Mouse (Mus musculus) CH12.LX (cell line): ENCODE measurements around the gene Appl2. TPM values are rescaled to one million over a fixed set of nuclear protein-coding genes. Genes with fewer than 3 reads are reported as not detected.

Source experiments
- DNase-seq: peaks from one replicate; pipeline ENCODE4 v3.0.0-alpha.2; 2013; ENCODE audit errors: extremely low read depth
- H3K27ac ChIP-seq: 2 replicates; pipeline ENCODE4 v1.5.1; 2012; ENCODE audit warnings: low read depth, mild to moderate bottlenecking, control low read depth, moderate library complexity; ENCODE audit not compliant: insufficient read depth
- H3K27me3 ChIP-seq: replicated peaks from 2 replicates; pipeline ENCODE3; 2012; ENCODE audit warnings: inconsistent platforms
- H3K36me3 ChIP-seq, 2 experiments: replicated peaks in 1 of 2; 2 replicates each; pipeline versions ENCODE3 to v1.6.1; 2012; ENCODE audit warnings: inconsistent platforms in 1 of 2, low read length in 1 of 2, mild to moderate bottlenecking in 1 of 2, mixed read lengths in 1 of 2, moderate library complexity in 1 of 2; ENCODE audit not compliant: control insufficient read depth in 1 of 2, insufficient read depth in 1 of 2
- H3K4me1 ChIP-seq, 2 experiments: 2 replicates each; pipeline ENCODE4 v1.6.1; 2012; ENCODE audit warnings: inconsistent platforms in 1 of 2, moderate library complexity in 1 of 2; ENCODE audit not compliant: insufficient read depth in 2 of 2, control insufficient read depth in 1 of 2
- H3K4me2 ChIP-seq: 2 replicates; pipeline ENCODE4 v1.6.1; 2012; ENCODE audit warnings: low read depth, mild to moderate bottlenecking, control low read depth; ENCODE audit not compliant: poor library complexity, insufficient read depth, severe bottlenecking
- H3K4me3 ChIP-seq, 3 experiments: fragments of 150-350 bp in 1 of 3; sonication (generic) in 1 of 3; replicated peaks in 1 of 3; 2 replicates each; pipeline versions ENCODE3 to v1.5.1; 2011 to 2012; ENCODE audit warnings: low read depth in 2 of 3, low read length in 2 of 3, mild to moderate bottlenecking in 2 of 3, moderate library complexity in 2 of 3, control low read depth in 1 of 3, improper control_type of control experiment in 1 of 3, inconsistent platforms in 1 of 3, mixed read lengths in 1 of 3; ENCODE audit not compliant: poor library complexity in 1 of 3
- H3K79me2 ChIP-seq: replicated peaks from 2 replicates; pipeline ENCODE4 v1.6.1; 2012; ENCODE audit warnings: mild to moderate bottlenecking, moderate library complexity; ENCODE audit not compliant: control insufficient read depth, poor library complexity, insufficient read depth, severe bottlenecking; ENCODE audit errors: extremely low read depth
- H3K9ac ChIP-seq: 2 replicates; pipeline ENCODE4 v1.6.1; 2012; ENCODE audit warnings: low read depth, mild to moderate bottlenecking, control low read depth, moderate library complexity; ENCODE audit not compliant: insufficient read depth
- H3K9me3 ChIP-seq: replicated peaks from 2 replicates; pipeline ENCODE3; 2012; ENCODE audit warnings: low read length, inconsistent platforms, mixed read lengths
- BHLHE40 ChIP-seq: IDR thresholded peaks from 2 replicates; pipeline ENCODE4 v1.6.1; 2011; ENCODE audit warnings: mild to moderate bottlenecking, low read depth, low read length, improper control_type of control experiment
- CHD1 ChIP-seq: IDR thresholded peaks from 2 replicates; pipeline ENCODE4 v1.6.1; 2012; ENCODE audit warnings: low read depth, low read length, improper control_type of control experiment, inconsistent platforms
- CHD2 ChIP-seq: IDR thresholded peaks from 2 replicates; pipeline ENCODE4 v1.6.1; 2011; ENCODE audit warnings: low read length, improper control_type of control experiment
- E2F4 ChIP-seq: IDR thresholded peaks from 2 replicates; pipeline ENCODE4 v1.6.1; 2011; ENCODE audit warnings: low read depth, low read length, improper control_type of control experiment; ENCODE audit not compliant: insufficient replicate concordance
- ELF1 ChIP-seq: IDR thresholded peaks from 2 replicates; pipeline ENCODE4 v1.6.1; 2014; ENCODE audit warnings: low read depth, mild to moderate bottlenecking, inconsistent platforms, low read length, improper control_type of control experiment
- GABPA ChIP-seq: IDR thresholded peaks from 2 replicates; pipeline ENCODE4 v1.6.1; 2012; ENCODE audit warnings: low read depth, low read length, improper control_type of control experiment, inconsistent platforms; ENCODE audit not compliant: insufficient replicate concordance
- HCFC1 ChIP-seq: IDR thresholded peaks from 2 replicates; pipeline ENCODE4 v1.6.1; 2012; ENCODE audit warnings: low read depth, mild to moderate bottlenecking, inconsistent platforms, low read length, improper control_type of control experiment
- IRF4 ChIP-seq: IDR thresholded peaks from 2 replicates; pipeline ENCODE4 v1.6.1; 2014; ENCODE audit warnings: low read depth, mild to moderate bottlenecking, inconsistent platforms, low read length, improper control_type of control experiment
- JUN ChIP-seq: IDR thresholded peaks from 2 replicates; pipeline ENCODE4 v1.6.1; 2011; ENCODE audit warnings: low read depth, mild to moderate bottlenecking, low read length, improper control_type of control experiment, moderate library complexity; ENCODE audit not compliant: insufficient read depth
- KAT2A ChIP-seq: IDR thresholded peaks from 2 replicates; pipeline ENCODE4 v1.6.1; 2012; ENCODE audit warnings: low read length, improper control_type of control experiment, inconsistent platforms; ENCODE audit not compliant: insufficient replicate concordance
- MAZ ChIP-seq: IDR thresholded peaks from 2 replicates; pipeline ENCODE4 v1.6.1; 2012; ENCODE audit warnings: low read depth, mild to moderate bottlenecking, inconsistent platforms, low read length, improper control_type of control experiment, moderate library complexity
- POLR2AphosphoS2 ChIP-seq: IDR thresholded peaks from 2 replicates; pipeline ENCODE4 v1.6.1; 2011; ENCODE audit warnings: low read depth, low read length, improper control_type of control experiment
- RAD21 ChIP-seq: IDR thresholded peaks from 2 replicates; pipeline ENCODE4 v1.6.1; 2011; ENCODE audit warnings: low read depth, mild to moderate bottlenecking, low read length, improper control_type of control experiment, moderate library complexity
- SMC3 ChIP-seq: IDR thresholded peaks from 2 replicates; pipeline ENCODE4 v1.6.1; 2011; ENCODE audit warnings: low read depth, low read length, improper control_type of control experiment
- USF1 ChIP-seq: IDR thresholded peaks from 2 replicates; pipeline ENCODE4 v1.6.1; 2014; ENCODE audit warnings: low read depth, mild to moderate bottlenecking, inconsistent platforms, low read length, improper control_type of control experiment
- ZKSCAN1 ChIP-seq: IDR thresholded peaks from 2 replicates; pipeline ENCODE4 v1.6.1; 2012; ENCODE audit warnings: low read depth, inconsistent platforms, low read length, improper control_type of control experiment, borderline replicate concordance
- ZMIZ1 ChIP-seq: IDR thresholded peaks from 2 replicates; pipeline ENCODE4 v1.6.1; 2012; ENCODE audit warnings: low read depth, mild to moderate bottlenecking, inconsistent platforms, low read length, improper control_type of control experiment
- dilution Hi-C: fragments of 300-500 bp; cut with MboI; formaldehyde crosslinking; loops from 2 replicates; pipeline ENCODE4 v1.14.3; 2020; ENCODE audit warnings: low sequenced_read_pairs; ENCODE audit not compliant: extremely low pct_unique_long_range_greater_than_20kb, extremely low pct_ligation_motif_present
- in situ Hi-C: fragments of 300-500 bp; cut with MboI; formaldehyde crosslinking; loops from 3 replicates; pipeline ENCODE4 v1.14.3; 2019; ENCODE audit warnings: low sequenced_read_pairs, low pct_ligation_motif_present, low pct_unique_long_range_greater_than_20kb, mixed read lengths
- polyA plus RNA-seq: library from polyadenylated mRNA; unstranded; fragments of >175 nt; gene quantifications from 2 replicates; pipeline ENCODE4 v1.2.1, GENCODE M21; 2012; ENCODE audit warnings: low read depth; ENCODE audit not compliant: insufficient read length
- total RNA-seq, 2 experiments: library from RNA; depleted of rRNA; stranded (reverse); fragments of 300-350 nt in 1 of 2; fragments of >200 nt in 1 of 2; gene quantifications; 2 replicates each; pipeline ENCODE4 v1.2.3; 2012 to 2014

Gene Appl2
- total and polyA plus RNA-seq, 3 experiments: 11.9 to 15.8 (median 13.5) TPM

GRCm38 (mm10) chr10:83644167-83644566 lies 4.4 kb downstream of the Appl2 start:
- Histone ChIP-seq H3K36me3 (peaks cover 5 to 24% of the 10 kb centered on the region in 2 experiments), H3K9me3 (no peaks in the 10 kb centered on the region), H3K4me1 (peaks cover 15 to 37% of the 10 kb centered on the region in 2 experiments), H3K4me3 (no peak overlapping the region), H3K9ac (no peak overlapping the region), H3K27ac (no peak overlapping the region), H3K27me3 (no peaks in the 10 kb centered on the region), H3K4me2 (no peak overlapping the region), H3K79me2 (no peaks in the 10 kb centered on the region)
- dilution Hi-C loops (no loop called here), in situ Hi-C loops (no loop called here)
- TF ChIP-seq CHD2 (no peak), GABPA (no peak), USF1 (no peak), ZKSCAN1 (no peak), ZMIZ1 (no peak)
- no peak for DNase-seq

GRCm38 (mm10) chr10:83641641-83642040 lies 6.9 kb downstream of the Appl2 start:
- TF ChIP-seq JUN (no peak), RAD21 (no peak), SMC3 (no peak), KAT2A (no peak), BHLHE40 (no peak), IRF4 (no peak)
- Histone ChIP-seq H3K9ac (no peak overlapping the region), H3K4me1 (peaks cover 12 to 29% of the 10 kb centered on the region in 2 experiments), H3K27me3 (no peaks in the 10 kb centered on the region), H3K27ac (no peak overlapping the region), H3K9me3 (no peaks in the 10 kb centered on the region), H3K4me2 (no peak overlapping the region), H3K79me2 (no peaks in the 10 kb centered on the region), H3K4me3 (no peak overlapping the region), H3K36me3 (peaks cover 5 to 34% of the 10 kb centered on the region in 2 experiments)
- dilution Hi-C loops (no loop called here), in situ Hi-C loops (no loop called here)
- DNase-seq: no peak

GRCm38 (mm10) chr10:83639881-83640386 lies 8.6 kb downstream of the Appl2 start:
- H3K9ac ChIP-seq: no peak overlapping the region
- dilution Hi-C loops: no loop called here
- in situ Hi-C loops: no loop called here
- no peak for TF ChIP-seq POLR2AphosphoS2
- no peak for TF ChIP-seq IRF4
- TF ChIP-seq MAZ: no peak
- TF ChIP-seq JUN: no peak
- no peak for TF ChIP-seq HCFC1
- TF ChIP-seq CHD1: no peak
- TF ChIP-seq E2F4: no peak
- no peak for TF ChIP-seq ELF1
- no peak overlapping the region for H3K4me2 ChIP-seq
- H3K27me3 ChIP-seq: no peaks in the 10 kb centered on the region
- no peaks in the 10 kb centered on the region for H3K79me2 ChIP-seq
- peaks cover 5 to 31% of the 10 kb centered on the region in 2 experiments for H3K36me3 ChIP-seq
- no peak overlapping the region for H3K27ac ChIP-seq
- H3K9me3 ChIP-seq: no peaks in the 10 kb centered on the region
- no peak for DNase-seq
- peaks cover 2 to 13% of the 10 kb centered on the region in 2 experiments; a peak in 3 of 4 replicates for H3K4me1 ChIP-seq
- no peak overlapping the region for H3K4me3 ChIP-seq
